Mouse (Mus musculus) liver, postnatal 0 days (tissue): ENCODE data around the gene Erp27. TPM values are rescaled to one million over a fixed set of nuclear protein-coding genes. Genes with fewer than 3 reads are reported as not detected.

ENCODE experiments used
- ATAC-seq: fragments of 200-750 bp; cut with Nextera tagmentation; 2 replicates; pipeline ENCODE4 v1.8.0; 2017; ENCODE audit warnings: mild to moderate bottlenecking, moderate library complexity
- DNase-seq: peaks from one replicate; pipeline ENCODE4 v3.0.0-alpha.2; 2016
- H3K27ac ChIP-seq: fragments of 300-500 bp; sonication (generic); 2 replicates; pipeline ENCODE4 v1.5.1; 2014; ENCODE audit warnings: antibody characterized with exemption, moderate library complexity, mild to moderate bottlenecking, low read depth
- H3K27me3 ChIP-seq: fragments of 300-500 bp; sonication (generic); 2 replicates; pipeline ENCODE4 v1.6.1; 2014; ENCODE audit warnings: low read length, control low read depth, mixed read lengths; ENCODE audit not compliant: insufficient read depth
- H3K36me3 ChIP-seq: fragments of 300-500 bp; sonication (generic); replicated peaks from 2 replicates; pipeline ENCODE4 v1.6.1; 2014; ENCODE audit warnings: mild to moderate bottlenecking, control low read depth, low read length, moderate library complexity, mixed read lengths; ENCODE audit not compliant: insufficient read depth
- H3K4me1 ChIP-seq: fragments of 300-500 bp; sonication (generic); 2 replicates; pipeline ENCODE4 v1.6.1; 2014; ENCODE audit warnings: antibody characterized with exemption, mild to moderate bottlenecking, control low read depth; ENCODE audit not compliant: insufficient read depth
- H3K4me2 ChIP-seq: fragments of 300-500 bp; sonication (generic); 2 replicates; pipeline ENCODE4 v1.6.1; 2014; ENCODE audit warnings: low read depth, mild to moderate bottlenecking, low read length, moderate library complexity, mixed read lengths
- H3K4me3 ChIP-seq: fragments of 300-500 bp; sonication (generic); 2 replicates; pipeline ENCODE4 v1.5.1; 2014; ENCODE audit warnings: low read depth, low read length
- H3K9ac ChIP-seq: fragments of 300-500 bp; sonication (generic); replicated peaks from 2 replicates; pipeline ENCODE4 v1.6.1; 2014; ENCODE audit warnings: mild to moderate bottlenecking, moderate library complexity
- H3K9me3 ChIP-seq: fragments of 300-500 bp; sonication (generic); 2 replicates; pipeline ENCODE4 v1.6.1; 2016; ENCODE audit warnings: mild to moderate bottlenecking, control low read depth, low read length, mixed read lengths
- CTCF ChIP-seq: sonication (generic); IDR thresholded peaks from 2 replicates; pipeline ENCODE4 v1.5.1; 2016; ENCODE audit warnings: antibody characterized with exemption, low read depth
- EP300 ChIP-seq: IDR thresholded peaks from 2 replicates; pipeline ENCODE4 v1.6.1; 2016; ENCODE audit warnings: antibody characterized with exemption, low read depth, mild to moderate bottlenecking
- WGBS: fragments of 180-500 bp; shearing (Covaris S2); extraction: QIAGEN DNeasy Blood & Tissue Kit; methylation state at CpG from one replicate; pipeline ENCODE4 v1.1.7; 2014; ENCODE audit not compliant: insufficient replicate concordance; 5-methylcytosine and 5-hydroxymethylcytosine counted together
- polyA plus RNA-seq: library from polyadenylated mRNA; unstranded; fragments of >200 nt; fragmentation: Nextera tagmentation; extraction: Ambion mirVana; gene quantifications from 2 replicates; pipeline ENCODE4 v1.2.1, GENCODE M21; 2015

Erp27 gene
- polyA plus RNA-seq, 1 experiment from 2014 or later, result 0.42 TPM

GRCm38 (mm10) chr6:136883961-136884360, 38.0 kb downstream of the Erp27 start:
- Histone ChIP-seq H3K9me3 (no peaks in the 10 kb centered on the region), H3K36me3 (no peaks in the 10 kb centered on the region), H3K27ac (no peak overlapping the region), H3K9ac (no peak overlapping the region), H3K4me2 (no peak overlapping the region), H3K4me1 (no peaks in the 10 kb centered on the region), H3K4me3 (no peak overlapping the region), H3K27me3 (no peaks in the 10 kb centered on the region)
- WGBS, result 84% methylated on average over 6 of the region's 6 CpGs
- no peak for TF ChIP-seq EP300
- TF ChIP-seq CTCF, result no peak
- DNase-seq, result no peak
- no peak for ATAC-seq

- Histone ChIP-seq H3K4me1 (no peaks in the 10 kb centered on the region), H3K9me3 (no peaks in the 10 kb centered on the region), H3K27ac (no peak overlapping the region), H3K4me3 (no peak overlapping the region), H3K9ac (no peak overlapping the region), H3K4me2 (no peak overlapping the region), H3K27me3 (no peaks in the 10 kb centered on the region), H3K36me3 (no peaks in the 10 kb centered on the region)
- no peak for ATAC-seq
- DNase-seq, result no peak
- TF ChIP-seq EP300 (no peak), CTCF (no peak)
- 60% methylated on average over 3 of the region's 3 CpGs for WGBS
These were observed 38.5 kb downstream of the Erp27 start for GRCm38 (mm10) chr6:136883431-136883915.

- H3K27ac ChIP-seq, result no peak overlapping the region
- H3K4me1 ChIP-seq, result no peaks in the 10 kb centered on the region
- ATAC-seq (no peak), DNase-seq (no peak)
- TF ChIP-seq EP300 (no peak), CTCF (no peak)
- no peak overlapping the region for H3K9ac ChIP-seq
- 66% methylated on average over 8 of the region's 8 CpGs for WGBS
- no peak overlapping the region for H3K4me3 ChIP-seq
- H3K9me3 ChIP-seq, result no peaks in the 10 kb centered on the region
- no peaks in the 10 kb centered on the region for H3K36me3 ChIP-seq
- no peaks in the 10 kb centered on the region for H3K27me3 ChIP-seq
- H3K4me2 ChIP-seq, result no peak overlapping the region
These were observed 40.3 kb downstream of the Erp27 start for GRCm38 (mm10) chr6:136881678-136882077.

GRCm38 (mm10) chr6:136875670-136876069, 46.3 kb downstream of the Erp27 start, which contains the start of gene Mgp:
Gene Mgp (minus strand): TSS chr6:136875823.
- Histone ChIP-seq H3K9ac (no peak within 1 kb of the TSS), H3K27me3 (no peaks in the 10 kb centered on the region), H3K9me3 (no peaks in the 10 kb centered on the region), H3K27ac (no peak within 1 kb of the TSS), H3K4me3 (no peak within 1 kb of the TSS), H3K4me1 (no peaks in the 10 kb centered on the region), H3K4me2 (no peak within 1 kb of the TSS), H3K36me3 (no peaks in the 10 kb centered on the region)
- DNase-seq (no peak), ATAC-seq (no peak)
- 52% methylated on average over 9 of the region's 9 CpGs for WGBS
- TF ChIP-seq EP300 (no peak), CTCF (no peak)

- ATAC-seq (no peak), DNase-seq (no peak)
- 47% methylated on average over 8 of the region's 8 CpGs for WGBS
- Histone ChIP-seq H3K4me2 (no peak overlapping the region), H3K27ac (no peak overlapping the region), H3K9ac (no peak overlapping the region), H3K4me1 (no peaks in the 10 kb centered on the region), H3K4me3 (no peak overlapping the region), H3K27me3 (no peaks in the 10 kb centered on the region), H3K36me3 (no peaks in the 10 kb centered on the region), H3K9me3 (no peaks in the 10 kb centered on the region)
- TF ChIP-seq CTCF, result no peak
- no peak for TF ChIP-seq EP300
These were observed 47.4 kb downstream of the Erp27 start for GRCm38 (mm10) chr6:136874599-136874998.

GRCm38 (mm10) chr6:136868921-136869320, 53.1 kb downstream of the Erp27 start:
- Histone ChIP-seq H3K4me3 (no peak overlapping the region), H3K27me3 (no peaks in the 10 kb centered on the region), H3K27ac (no peak overlapping the region), H3K4me2 (no peak overlapping the region), H3K9me3 (no peaks in the 10 kb centered on the region), H3K36me3 (no peaks in the 10 kb centered on the region), H3K9ac (no peak overlapping the region), H3K4me1 (no peaks in the 10 kb centered on the region)
- TF ChIP-seq CTCF, result no peak
- no peak for TF ChIP-seq EP300
- 78% methylated on average over 5 of the region's 5 CpGs for WGBS
- ATAC-seq, result no peak
- no peak for DNase-seq

GRCm38 (mm10) chr6:136866150-136866549, 55.8 kb downstream of the Erp27 start:
- TF ChIP-seq CTCF, result no peak
- no peak for TF ChIP-seq EP300
- DNase-seq (no peak), ATAC-seq (no peak)
- no peaks in the 10 kb centered on the region for H3K9me3 ChIP-seq
- H3K27ac ChIP-seq, result no peak overlapping the region
- H3K27me3 ChIP-seq, result no peaks in the 10 kb centered on the region
- H3K4me2 ChIP-seq, result no peak overlapping the region
- H3K4me3 ChIP-seq, result no peak overlapping the region
- WGBS, result 77% methylated on average over 4 of the region's 4 CpGs
- no peaks in the 10 kb centered on the region for H3K36me3 ChIP-seq
- H3K9ac ChIP-seq, result no peak overlapping the region
- H3K4me1 ChIP-seq, result no peaks in the 10 kb centered on the region
